Mouse (Mus musculus) heart, embryonic 10.5 days (tissue): ENCODE data around the gene 1700029J07Rik. TPM values are rescaled to one million over a fixed set of nuclear protein-coding genes. Genes with fewer than 3 reads are reported as not detected.

Experiments used
- DNase-seq: peaks from one replicate; pipeline ENCODE4 v3.0.0-alpha.2; 2017; ENCODE audit warnings: low spot score
- H3K27ac ChIP-seq: fragments of 300-500 bp; sonication (generic); 2 replicates; pipeline ENCODE4 v1.5.1; 2016; ENCODE audit warnings: mild to moderate bottlenecking
- H3K27me3 ChIP-seq: fragments of 300-500 bp; sonication (generic); 2 replicates; pipeline ENCODE4 v1.6.1; 2016; ENCODE audit warnings: mild to moderate bottlenecking; ENCODE audit not compliant: poor library complexity, insufficient read depth, severe bottlenecking
- H3K36me3 ChIP-seq: fragments of 300-500 bp; sonication (generic); 2 replicates; pipeline ENCODE4 v1.6.1; 2016; ENCODE audit warnings: mild to moderate bottlenecking, moderate library complexity
- H3K4me1 ChIP-seq: fragments of 300-500 bp; sonication (generic); 2 replicates; pipeline ENCODE4 v1.6.1; 2016; ENCODE audit warnings: mild to moderate bottlenecking
- H3K4me3 ChIP-seq: fragments of 300-500 bp; sonication (generic); 2 replicates; pipeline ENCODE4 v1.5.1; 2016; ENCODE audit warnings: mild to moderate bottlenecking, moderate library complexity
- H3K9me3 ChIP-seq: fragments of 300-500 bp; sonication (generic); 2 replicates; pipeline ENCODE4 v1.6.1; 2016; ENCODE audit warnings: mild to moderate bottlenecking, moderate library complexity
- WGBS: fragments of 180-500 bp; shearing (Covaris S2); methylation state at CpG from one replicate; pipeline ENCODE4 v1.1.7; 2016; 5-methylcytosine and 5-hydroxymethylcytosine counted together
- polyA plus RNA-seq: library from polyadenylated mRNA; unstranded; fragments of >200 nt; fragmentation: Nextera tagmentation; extraction: Ambion mirVana; gene quantifications from 2 replicates; pipeline ENCODE4 v1.2.1, GENCODE M21; 2016

The 1700029J07Rik gene
- polyA plus RNA-seq, 1 experiment from 2014 or later = 2.7 TPM

GRCm38 (mm10) chr8:45995576-45995975, 20.5 kb upstream of the 1700029J07Rik start:
- peaks cover 19% of the 10 kb centered on the region; the same call in 1 of the 2 replicates for H3K4me1 ChIP-seq
- no peaks in the 10 kb centered on the region for H3K9me3 ChIP-seq
- no peak for DNase-seq
- peaks cover 31% of the 10 kb centered on the region for H3K36me3 ChIP-seq
- no peaks in the 10 kb centered on the region for H3K27me3 ChIP-seq
- WGBS = 89% methylated on average over 3 of the region's 3 CpGs
- no peak overlapping the region for H3K27ac ChIP-seq
- no peak overlapping the region for H3K4me3 ChIP-seq

- Histone ChIP-seq H3K36me3 (peaks cover 36% of the 10 kb centered on the region), H3K27me3 (no peaks in the 10 kb centered on the region), H3K27ac (no peak overlapping the region), H3K9me3 (no peaks in the 10 kb centered on the region), H3K4me1 (peaks cover 5% of the 10 kb centered on the region; the same call in 1 of the 2 replicates), H3K4me3 (no peak overlapping the region)
- WGBS = 89% methylated on average over 2 of the region's 2 CpGs
- DNase-seq = no peak
Observed at GRCm38 (mm10) chr8:45994111-45994510, 19.1 kb upstream of the 1700029J07Rik start.

GRCm38 (mm10) chr8:45990631-45991310, 15.7 kb upstream of the 1700029J07Rik start:
- DNase-seq = no peak
- H3K36me3 ChIP-seq = peaks cover 31% of the 10 kb centered on the region
- no peak overlapping the region for H3K27ac ChIP-seq
- no peak overlapping the region for H3K4me3 ChIP-seq
- WGBS = 91% methylated on average over 4 of the region's 4 CpGs
- no peaks in the 10 kb centered on the region for H3K27me3 ChIP-seq
- no peaks in the 10 kb centered on the region for H3K4me1 ChIP-seq
- no peaks in the 10 kb centered on the region for H3K9me3 ChIP-seq

GRCm38 (mm10) chr8:45988189-45988588, 13.1 kb upstream of the 1700029J07Rik start:
- Histone ChIP-seq H3K36me3 (peaks cover 30% of the 10 kb centered on the region), H3K27me3 (no peaks in the 10 kb centered on the region), H3K4me3 (no peak overlapping the region), H3K27ac (no peak overlapping the region), H3K9me3 (no peaks in the 10 kb centered on the region), H3K4me1 (no peaks in the 10 kb centered on the region)
- DNase-seq = no peak
- WGBS = 59% methylated on average over 2 of the region's 2 CpGs

GRCm38 (mm10) chr8:45986665-45987064, 11.6 kb upstream of the 1700029J07Rik start:
- Histone ChIP-seq H3K4me1 (no peaks in the 10 kb centered on the region), H3K27me3 (no peaks in the 10 kb centered on the region), H3K27ac (no peak overlapping the region), H3K9me3 (no peaks in the 10 kb centered on the region), H3K36me3 (peaks cover 39% of the 10 kb centered on the region), H3K4me3 (no peak overlapping the region)
- no peak for DNase-seq
- 81% methylated on average over 3 of the region's 3 CpGs for WGBS

GRCm38 (mm10) chr8:45975837-45976468, 901 bp upstream of the 1700029J07Rik start:
- Histone ChIP-seq H3K36me3 (peaks cover 19% of the 10 kb centered on the region), H3K4me1 (peaks cover 13% of the 10 kb centered on the region; the same call in 1 of the 2 replicates), H3K9me3 (no peaks in the 10 kb centered on the region), H3K4me3 (peak overlapping the region; percentile 72), H3K27me3 (no peaks in the 10 kb centered on the region), H3K27ac (peak overlapping the region; percentile 90)
- 66% methylated on average over 11 of the region's 11 CpGs for WGBS
- DNase-seq = no peak

- Histone ChIP-seq H3K36me3 (peaks cover 16% of the 10 kb centered on the region), H3K4me1 (peaks cover 13% of the 10 kb centered on the region; the same call in 1 of the 2 replicates), H3K9me3 (no peaks in the 10 kb centered on the region), H3K27me3 (no peaks in the 10 kb centered on the region), H3K27ac (peak overlapping the region; percentile 90; the same call in 1 of the 2 replicates), H3K4me3 (peak overlapping the region; percentile 72; the same call in 1 of the 2 replicates)
- 78% methylated on average over 8 of the region's 8 CpGs for WGBS
- no peak for DNase-seq
Observed at GRCm38 (mm10) chr8:45973988-45974505, 1.0 kb downstream of the 1700029J07Rik start.

- WGBS = 93% methylated on average over 12 of the region's 12 CpGs
- no peak for DNase-seq
- no peaks in the 10 kb centered on the region for H3K27me3 ChIP-seq
Observed at GRCm38 (mm10) chr8:45970894-45971293, 4.2 kb downstream of the 1700029J07Rik start.

GRCm38 (mm10) chr8:45950622-45951021, 24.4 kb downstream of the 1700029J07Rik start:
- DNase-seq = no peak
- no peaks in the 10 kb centered on the region for H3K4me1 ChIP-seq
- H3K4me3 ChIP-seq = no peak overlapping the region
- no peaks in the 10 kb centered on the region for H3K9me3 ChIP-seq
- WGBS = 62% methylated on average over 2 of the region's 2 CpGs
- no peak overlapping the region for H3K27ac ChIP-seq
- H3K36me3 ChIP-seq = no peaks in the 10 kb centered on the region
- H3K27me3 ChIP-seq = no peaks in the 10 kb centered on the region

More at GRCm38 (mm10) chr8:45970894-45971293, 4.2 kb downstream of the 1700029J07Rik start:
- H3K27ac ChIP-seq = no peak overlapping the region
- peaks cover 7% of the 10 kb centered on the region; the same call in 1 of the 2 replicates for H3K36me3 ChIP-seq
- no peak overlapping the region for H3K4me3 ChIP-seq
- peaks cover 9% of the 10 kb centered on the region; the same call in 1 of the 2 replicates for H3K4me1 ChIP-seq
- no peaks in the 10 kb centered on the region for H3K9me3 ChIP-seq

GRCm38 (mm10) chr8:45946283-45946682, 28.8 kb downstream of the 1700029J07Rik start:
- H3K36me3 ChIP-seq = no peaks in the 10 kb centered on the region
- no peak overlapping the region for H3K27ac ChIP-seq
- WGBS = 89% methylated on average over 4 of the region's 4 CpGs
- no peaks in the 10 kb centered on the region for H3K9me3 ChIP-seq
- H3K4me1 ChIP-seq = 0 out of 2 replicates have a peak, but pooled peaks cover 3% of the 10 kb centered on the region
- H3K27me3 ChIP-seq = no peaks in the 10 kb centered on the region
- no peak for DNase-seq
- no peak overlapping the region for H3K4me3 ChIP-seq

GRCm38 (mm10) chr8:45936986-45937385, 38.1 kb downstream of the 1700029J07Rik start:
- Histone ChIP-seq H3K4me1 (no peaks in the 10 kb centered on the region), H3K36me3 (no peaks in the 10 kb centered on the region), H3K27me3 (no peaks in the 10 kb centered on the region), H3K9me3 (no peaks in the 10 kb centered on the region), H3K27ac (no peak overlapping the region), H3K4me3 (no peak overlapping the region)
- WGBS = 86% methylated on average over 9 of the region's 9 CpGs
- no peak for DNase-seq

- H3K4me3 ChIP-seq = peak within 1 kb of the TSS; percentile 48
- DNase-seq = peak; percentile 94
- 0 out of 2 replicates have a peak, but pooled peaks cover 3% of the 10 kb centered on the region for H3K9me3 ChIP-seq
- peaks cover 2% of the 10 kb centered on the region; the same call in 1 of the 2 replicates for H3K36me3 ChIP-seq
- no peaks in the 10 kb centered on the region for H3K27me3 ChIP-seq
- H3K4me1 ChIP-seq = no peaks in the 10 kb centered on the region
- H3K27ac ChIP-seq = peak within 1 kb of the TSS; percentile 45
- WGBS = 8% methylated on average over 23 of the region's 23 CpGs
Observed at GRCm38 (mm10) chr8:45934582-45935014, 40.5 kb downstream of the 1700029J07Rik start, which contains the start of gene Ccdc110. Gene Ccdc110, plus strand, starts transcription at chr8:45934619.

- no peaks in the 10 kb centered on the region for H3K9me3 ChIP-seq
- WGBS = 92% methylated on average over 7 of the region's 7 CpGs
- no peak for DNase-seq
- no peak overlapping the region for H3K27ac ChIP-seq
- no peaks in the 10 kb centered on the region for H3K27me3 ChIP-seq
- peaks cover 29% of the 10 kb centered on the region for H3K36me3 ChIP-seq
- H3K4me3 ChIP-seq = no peak overlapping the region
- no peaks in the 10 kb centered on the region for H3K4me1 ChIP-seq
Observed at GRCm38 (mm10) chr8:45922116-45922515, 52.9 kb downstream of the 1700029J07Rik start.
